ENCODE assay signal across 10 mouse cellular contexts in genomic region chr17:53512311-53512951, GRCm38 (mm10). TPM values are rescaled to one million over a fixed set of nuclear protein-coding genes. Genes with fewer than 3 reads are reported as not detected.
DNase-seq lines count a peak whose midpoint lies in the region; ATAC-seq and TF ChIP-seq lines count a peak whose summit lies in the region.
"Had no signal": no experiment of that assay in that cellular context is flagged by ENCODE, and none has a peak within 500 bp of the region (broad histone marks: within the 10 kb centered on the region; RNA-seq: fewer than 3 reads in every experiment).

No protein-coding gene starts in this region.

- H3K27ac ChIP-seq in forebrain, embryonic 16.5 days (ENCODE audit: low read length) = no peak overlapping the region
- H3K27ac ChIP-seq in limb, embryonic 14.5 days (replicated peaks; ENCODE audit: low read depth, low read length) = no peak overlapping the region
- H3K27ac ChIP-seq: macrophage had no signal

- 68% methylated on average over 2 of the region's 2 CpGs for WGBS in forebrain, embryonic 16.5 days
- 90% methylated on average over 2 of the region's 2 CpGs for WGBS in limb, embryonic 14.5 days

- H3K4me1 ChIP-seq in forebrain, embryonic 16.5 days (replicated peaks; ENCODE audit: control insufficient read depth, insufficient read depth, low read length) = no peaks in the 10 kb centered on the region
- peaks cover 4% of the 10 kb centered on the region for H3K4me1 ChIP-seq in limb, embryonic 14.5 days (ENCODE audit: control insufficient read depth, insufficient read depth, low read length)

- no peak for TF ChIP-seq POLR2A in brain, embryonic 14.5 days (IDR thresholded peaks at IDR 0.05; ENCODE audit: borderline replicate concordance, extremely low read depth, insufficient read depth, insufficient read length, poor library complexity, severe bottlenecking)
- no peak for TF ChIP-seq POLR2A in limb, embryonic 14.5 days (IDR thresholded peaks at IDR 0.05; ENCODE audit: borderline replicate concordance, extremely low read depth, insufficient read depth, insufficient read length)

- H3K4me3 ChIP-seq in forebrain, embryonic 16.5 days (replicated peaks; ENCODE audit: low read length) = no peak overlapping the region
- no peak overlapping the region for H3K4me3 ChIP-seq in limb, embryonic 14.5 days (replicated peaks; ENCODE audit: low read length)

- H3K27me3 ChIP-seq in forebrain, embryonic 16.5 days (replicated peaks; ENCODE audit: control insufficient read depth, insufficient read depth, low read length) = no peaks in the 10 kb centered on the region
- H3K27me3 ChIP-seq in limb, embryonic 14.5 days (ENCODE audit: control insufficient read depth, insufficient read depth, low read length) = no peaks in the 10 kb centered on the region
- no peaks in the 10 kb centered on the region for H3K27me3 ChIP-seq in splenic B cell, adult 2 months (ENCODE audit: control insufficient read depth, insufficient read depth, low read length, poor library complexity, severe bottlenecking)

- H3K9ac ChIP-seq in forebrain, embryonic 16.5 days (replicated peaks; ENCODE audit: low read depth, low read length) = no peak overlapping the region
- H3K9ac ChIP-seq in limb, embryonic 14.5 days (ENCODE audit: low read depth, low read length, severe bottlenecking) = no peak overlapping the region

- intact Hi-C loops in gastrocnemius, postnatal 36 days (cut with DNase I) = loop anchor here (10.0 kb wide), 1 partner anchor 322 kb away; no protein-coding TSS in a partner anchor

- peak; percentile 16 for DNase-seq in gastrocnemius, postnatal 10 days
- DNase-seq in gastrocnemius, postnatal 36 days = no peak
- DNase-seq in 3T3-L1 (ENCODE audit: low read depth, low spot score) = peak; percentile 65
- DNase-seq in brain, embryonic 14.5 days (ENCODE audit: low read depth) = peak; percentile 79
- DNase-seq in limb, embryonic 14.5 days (ENCODE audit: low spot score) = peak; percentile 45
- peak; percentile 30 for DNase-seq in splenic B cell, adult 2 months (ENCODE audit: low read depth, low spot score)
- DNase-seq in frontal cortex, postnatal 14 days (ENCODE audit: low spot score in 2 of 2) = no peak

- H3K36me3 ChIP-seq in forebrain, embryonic 16.5 days (ENCODE audit: control insufficient read depth, insufficient read depth) = no peaks in the 10 kb centered on the region; the same call in 1 of the 2 replicates
- H3K36me3 ChIP-seq in limb, embryonic 14.5 days (ENCODE audit: control insufficient read depth, insufficient read depth, low read length) = no peaks in the 10 kb centered on the region
- H3K36me3 ChIP-seq in splenic B cell, adult 2 months (ENCODE audit: control insufficient read depth, insufficient read depth, low read length, poor library complexity, severe bottlenecking) = peaks cover 2% of the 10 kb centered on the region; the same call in 1 of the 2 replicates

- no peaks in the 10 kb centered on the region for H3K9me3 ChIP-seq in forebrain, embryonic 16.5 days (ENCODE audit: control insufficient read depth, low read length)
- no peaks in the 10 kb centered on the region for H3K9me3 ChIP-seq in limb, embryonic 14.5 days (ENCODE audit: control insufficient read depth, low read length)

- peak; percentile 50; the same call in 1 of the 2 replicates for TF ChIP-seq CTCF in brain, embryonic 14.5 days (IDR thresholded peaks at IDR 0.05; ENCODE audit: borderline replicate concordance, extremely low read depth, insufficient read depth, insufficient read length)

- peak; percentile 55; the same call in 1 of the 2 replicates for ATAC-seq in forebrain, embryonic 16.5 days
- 0 out of 2 replicates have a peak, but pooled peaks have one; percentile 23 for ATAC-seq in limb, embryonic 14.5 days (ENCODE audit: low FRiP score, low read depth)

- H3K4me2 ChIP-seq in forebrain, embryonic 16.5 days (ENCODE audit: low read length) = no peak overlapping the region
- no peak overlapping the region for H3K4me2 ChIP-seq in limb, embryonic 14.5 days (replicated peaks; ENCODE audit: low read depth, low read length, severe bottlenecking)

RNA-seq across cellular contexts. Expression of gene Pp2d1, which starts 26.8 kb away (rescaled TPM):
- not detected for total RNA-seq in gastrocnemius, postnatal 10 days (2021)
- not detected for total RNA-seq in gastrocnemius, postnatal 36 days (2021)
- 0.03 TPM in 1 of 2 replicates, not detected in the other for polyA plus RNA-seq in brain, embryonic 14.5 days (2012; rRNA removed)
- polyA plus RNA-seq in forebrain, embryonic 16.5 days (2015; fragmentation: Nextera tagmentation; extraction: Ambion mirVana) = 0.25 and 0.51 TPM in 2 replicates
- polyA plus RNA-seq in limb, embryonic 14.5 days (2012; rRNA removed) = not detected in 2 replicates
- 0.45 and 0.64 TPM in 2 replicates for polyA plus RNA-seq in limb, embryonic 14.5 days (2014; fragmentation: Nextera tagmentation; extraction: Ambion mirVana)
- total RNA-seq: gastrocnemius, postnatal 4 days had no signal
- polyA plus RNA-seq: macrophage had no signal

RNA-seq across cellular contexts. Expression of gene Rab5a, which starts 33.4 kb away (rescaled TPM):
- 10 to 100 TPM; 53.8 to 54.1 TPM for total RNA-seq in gastrocnemius, postnatal 10 days (2021)
- total RNA-seq in gastrocnemius, postnatal 36 days (2021) = 10 to 100 TPM; 39.9 to 42.9 TPM
- 53.6 and 64.6 TPM in 2 replicates for polyA plus RNA-seq in brain, embryonic 14.5 days (2012; rRNA removed)
- polyA plus RNA-seq in forebrain, embryonic 16.5 days (2015; fragmentation: Nextera tagmentation; extraction: Ambion mirVana) = 103 and 109 TPM in 2 replicates
- polyA plus RNA-seq in limb, embryonic 14.5 days (2012; rRNA removed) = 35.5 and 44.7 TPM in 2 replicates
- 85.0 and 93.7 TPM in 2 replicates for polyA plus RNA-seq in limb, embryonic 14.5 days (2014; fragmentation: Nextera tagmentation; extraction: Ambion mirVana)

RNA-seq across cellular contexts. Expression of gene Efhb, which starts 49.3 kb away (rescaled TPM):
- under 1 TPM; 0.27 to 0.28 TPM for total RNA-seq in gastrocnemius, postnatal 10 days (2021)
- under 1 TPM; 0.17 to 0.18 TPM for total RNA-seq in gastrocnemius, postnatal 36 days (2021)
- polyA plus RNA-seq in brain, embryonic 14.5 days (2012; rRNA removed) = 1.2 and 1.9 TPM in 2 replicates
- 0.62 TPM in 2 replicates for polyA plus RNA-seq in forebrain, embryonic 16.5 days (2015; fragmentation: Nextera tagmentation; extraction: Ambion mirVana)
- 0.77 and 0.79 TPM in 2 replicates for polyA plus RNA-seq in limb, embryonic 14.5 days (2012; rRNA removed)
- polyA plus RNA-seq in limb, embryonic 14.5 days (2014; fragmentation: Nextera tagmentation; extraction: Ambion mirVana) = 0.29 and 0.68 TPM in 2 replicates
- polyA plus RNA-seq: macrophage had no signal

RNA-seq across cellular contexts. Expression of gene Kat2b, which starts 54.2 kb away (rescaled TPM):
- 10 to 100 TPM; 32.1 to 42.3 TPM for total RNA-seq in gastrocnemius, postnatal 10 days (2021)
- 10 to 100 TPM; 50.9 to 62.0 TPM for total RNA-seq in gastrocnemius, postnatal 36 days (2021)
- 12.5 and 13.1 TPM in 2 replicates for polyA plus RNA-seq in brain, embryonic 14.5 days (2012; rRNA removed)
- 6.0 and 6.2 TPM in 2 replicates for polyA plus RNA-seq in forebrain, embryonic 16.5 days (2015; fragmentation: Nextera tagmentation; extraction: Ambion mirVana)
- 7.5 and 10.0 TPM in 2 replicates for polyA plus RNA-seq in limb, embryonic 14.5 days (2012; rRNA removed)
- polyA plus RNA-seq in limb, embryonic 14.5 days (2014; fragmentation: Nextera tagmentation; extraction: Ambion mirVana) = 7.6 and 7.9 TPM in 2 replicates

Comparison
In these comparisons a context has a peak if more than half of its experiments do, and no peak if none do; other contexts are left out.
1. DNase-seq: peak in gastrocnemius, postnatal 10 days (single experiment), 3T3-L1 (single experiment), brain, embryonic 14.5 days (single experiment), limb, embryonic 14.5 days (single experiment) and splenic B cell, adult 2 months (single experiment); none in gastrocnemius, postnatal 36 days (0 of 2) and frontal cortex, postnatal 14 days (0 of 2).